Mouse (Mus musculus) neural tube, embryonic 11.5 days (tissue): ENCODE measurements around the gene Ubac2. TPM values are rescaled to one million over a fixed set of nuclear protein-coding genes. Genes with fewer than 3 reads are reported as not detected.

Experiments
- ATAC-seq: fragments of 200-750 bp; cut with Nextera tagmentation; 2 replicates; pipeline ENCODE4 v1.8.0; 2017; ENCODE audit warnings: moderate number of reproducible peaks, mild to moderate bottlenecking, moderate TSS enrichment, moderate library complexity; ENCODE audit not compliant: insufficient read depth, low FRiP score, low TSS enrichment
- DNase-seq: peaks from one replicate; pipeline ENCODE4 v3.0.0-alpha.2; 2015; ENCODE audit warnings: low spot score
- H3K27ac ChIP-seq: fragments of 300-500 bp; sonication (generic); 2 replicates; pipeline ENCODE4 v1.5.1; 2014; ENCODE audit warnings: low read depth, mild to moderate bottlenecking, low read length
- H3K27me3 ChIP-seq: fragments of 300-500 bp; sonication (generic); 2 replicates; pipeline ENCODE4 v1.6.1; 2014; ENCODE audit warnings: mild to moderate bottlenecking, low read length, mixed read lengths; ENCODE audit not compliant: control insufficient read depth, insufficient read depth
- H3K36me3 ChIP-seq: fragments of 300-500 bp; sonication (generic); 2 replicates; pipeline ENCODE4 v1.6.1; 2014; ENCODE audit warnings: mild to moderate bottlenecking, low read length, moderate library complexity, mixed read lengths; ENCODE audit not compliant: control insufficient read depth, insufficient read depth
- H3K4me1 ChIP-seq: fragments of 300-500 bp; sonication (generic); 2 replicates; pipeline ENCODE4 v1.6.1; 2014; ENCODE audit warnings: low read length, mixed read lengths; ENCODE audit not compliant: control insufficient read depth, insufficient read depth
- H3K4me2 ChIP-seq: fragments of 300-500 bp; sonication (generic); 2 replicates; pipeline ENCODE4 v1.6.1; 2014; ENCODE audit warnings: low read depth, mild to moderate bottlenecking, moderate library complexity
- H3K4me3 ChIP-seq: fragments of 300-500 bp; sonication (generic); 2 replicates; pipeline ENCODE4 v1.5.1; 2014; ENCODE audit warnings: low read depth, low read length
- H3K9ac ChIP-seq: fragments of 300-500 bp; sonication (generic); 2 replicates; pipeline ENCODE4 v1.6.1; 2014; ENCODE audit warnings: mild to moderate bottlenecking, low read length
- H3K9me3 ChIP-seq: fragments of 300-500 bp; sonication (generic); 2 replicates; pipeline ENCODE4 v1.6.1; 2016; ENCODE audit warnings: low read length; ENCODE audit not compliant: control insufficient read depth
- WGBS: fragments of 180-500 bp; shearing (Covaris S2); extraction: QIAGEN DNeasy Blood & Tissue Kit; methylation state at CpG from one replicate; pipeline ENCODE4 v1.1.7; 2014; 5-methylcytosine and 5-hydroxymethylcytosine counted together
- polyA plus RNA-seq: library from polyadenylated mRNA; unstranded; fragments of >200 nt; fragmentation: Nextera tagmentation; extraction: Ambion mirVana; gene quantifications from 2 replicates; pipeline ENCODE4 v1.2.1, GENCODE M21; 2014

The Ubac2 gene
- polyA plus RNA-seq, 1 experiment from 2014 or later = 70.4 TPM

- Histone ChIP-seq H3K27me3 (no peaks in the 10 kb centered on the region), H3K36me3 (peaks cover under 1% of the 10 kb centered on the region; the same call in 1 of the 2 replicates), H3K4me2 (no peak overlapping the region), H3K9me3 (no peaks in the 10 kb centered on the region), H3K4me3 (no peak overlapping the region), H3K4me1 (no peaks in the 10 kb centered on the region), H3K9ac (no peak overlapping the region), H3K27ac (no peak overlapping the region)
- ATAC-seq (no peak), DNase-seq (no peak)
- WGBS = 90% methylated on average over 8 of the region's 8 CpGs
These were observed 121.0 kb downstream of the Ubac2 start for GRCm38 (mm10) chr14:121999455-121999854.

- 94% methylated on average over 17 of the region's 17 CpGs for WGBS
- no peak overlapping the region for H3K9ac ChIP-seq
- H3K4me2 ChIP-seq = no peak overlapping the region
- no peak overlapping the region for H3K27ac ChIP-seq
- DNase-seq = no peak
- no peak for ATAC-seq
- no peaks in the 10 kb centered on the region for H3K4me1 ChIP-seq
- H3K4me3 ChIP-seq = no peak overlapping the region
- H3K9me3 ChIP-seq = no peaks in the 10 kb centered on the region
- H3K27me3 ChIP-seq = no peaks in the 10 kb centered on the region
- H3K36me3 ChIP-seq = no peaks in the 10 kb centered on the region
These were observed 122.1 kb downstream of the Ubac2 start for GRCm38 (mm10) chr14:122000346-122001105.

GRCm38 (mm10) chr14:122002224-122002623 is 123.8 kb downstream of the Ubac2 start:
- H3K27me3 ChIP-seq = no peaks in the 10 kb centered on the region
- H3K27ac ChIP-seq = no peak overlapping the region
- ATAC-seq = no peak
- no peaks in the 10 kb centered on the region for H3K4me1 ChIP-seq
- no peaks in the 10 kb centered on the region for H3K9me3 ChIP-seq
- no peak for DNase-seq
- H3K4me3 ChIP-seq = no peak overlapping the region
- no peaks in the 10 kb centered on the region for H3K36me3 ChIP-seq
- WGBS = 91% methylated on average over 7 of the region's 7 CpGs
- no peak overlapping the region for H3K4me2 ChIP-seq
- H3K9ac ChIP-seq = no peak overlapping the region

- no peak for DNase-seq
- Histone ChIP-seq H3K9ac (no peak overlapping the region), H3K36me3 (0 out of 2 replicates have a peak, but pooled peaks cover 1% of the 10 kb centered on the region)
These were observed 125.4 kb downstream of the Ubac2 start for GRCm38 (mm10) chr14:122003812-122004211.

GRCm38 (mm10) chr14:122008261-122008660 is 129.8 kb downstream of the Ubac2 start:
- Histone ChIP-seq H3K27me3 (no peaks in the 10 kb centered on the region), H3K4me2 (no peak overlapping the region), H3K4me3 (no peak overlapping the region), H3K36me3 (peaks cover 2% of the 10 kb centered on the region; the same call in 1 of the 2 replicates), H3K4me1 (no peaks in the 10 kb centered on the region), H3K9ac (no peak overlapping the region), H3K9me3 (no peaks in the 10 kb centered on the region), H3K27ac (no peak overlapping the region)
- ATAC-seq = no peak
- WGBS = 91% methylated on average over 4 of the region's 4 CpGs
- no peak for DNase-seq

More at GRCm38 (mm10) chr14:122003812-122004211, 125.4 kb downstream of the Ubac2 start:
- Histone ChIP-seq H3K9me3 (no peaks in the 10 kb centered on the region), H3K4me2 (no peak overlapping the region), H3K27me3 (no peaks in the 10 kb centered on the region), H3K4me1 (no peaks in the 10 kb centered on the region), H3K4me3 (no peak overlapping the region), H3K27ac (no peak overlapping the region)
- no peak for ATAC-seq

- Histone ChIP-seq H3K4me1 (no peaks in the 10 kb centered on the region), H3K4me2 (no peak overlapping the region), H3K9ac (no peak overlapping the region), H3K27ac (no peak overlapping the region), H3K9me3 (no peaks in the 10 kb centered on the region), H3K27me3 (no peaks in the 10 kb centered on the region), H3K4me3 (no peak overlapping the region), H3K36me3 (peaks cover 2% of the 10 kb centered on the region; the same call in 1 of the 2 replicates)
- no peak for ATAC-seq
- WGBS = 93% methylated on average over 13 of the region's 13 CpGs
- no peak for DNase-seq
These were observed 131.1 kb downstream of the Ubac2 start for GRCm38 (mm10) chr14:122009502-122009901.

- H3K27me3 ChIP-seq = no peaks in the 10 kb centered on the region
- ATAC-seq (no peak), DNase-seq (no peak)
- H3K9ac ChIP-seq = no peak overlapping the region
- peaks cover 2% of the 10 kb centered on the region; the same call in 1 of the 2 replicates for H3K36me3 ChIP-seq
- no peak overlapping the region for H3K27ac ChIP-seq
- no peak overlapping the region for H3K4me3 ChIP-seq
- H3K4me1 ChIP-seq = no peaks in the 10 kb centered on the region
- no peaks in the 10 kb centered on the region for H3K9me3 ChIP-seq
- WGBS = 91% methylated on average over 7 of the region's 7 CpGs
- no peak overlapping the region for H3K4me2 ChIP-seq
These were observed 131.9 kb downstream of the Ubac2 start for GRCm38 (mm10) chr14:122010301-122010700.

- Histone ChIP-seq H3K9me3 (no peaks in the 10 kb centered on the region), H3K4me1 (no peaks in the 10 kb centered on the region), H3K4me3 (no peak overlapping the region), H3K27me3 (no peaks in the 10 kb centered on the region), H3K27ac (no peak overlapping the region), H3K36me3 (peaks cover 2% of the 10 kb centered on the region; the same call in 1 of the 2 replicates), H3K4me2 (no peak overlapping the region), H3K9ac (no peak overlapping the region)
- no peak for ATAC-seq
- WGBS = 95% methylated on average over 8 of the region's 8 CpGs
- DNase-seq = no peak
These were observed 133.3 kb downstream of the Ubac2 start for GRCm38 (mm10) chr14:122011768-122012167.

GRCm38 (mm10) chr14:122012193-122012592 is 133.8 kb downstream of the Ubac2 start:
- no peak overlapping the region for H3K27ac ChIP-seq
- no peaks in the 10 kb centered on the region for H3K9me3 ChIP-seq
- H3K36me3 ChIP-seq = peaks cover 2% of the 10 kb centered on the region; the same call in 1 of the 2 replicates
- no peak overlapping the region for H3K4me2 ChIP-seq
- no peaks in the 10 kb centered on the region for H3K27me3 ChIP-seq
- no peaks in the 10 kb centered on the region for H3K4me1 ChIP-seq
- H3K4me3 ChIP-seq = no peak overlapping the region
- DNase-seq (no peak), ATAC-seq (no peak)
- H3K9ac ChIP-seq = no peak overlapping the region
- 85% methylated on average over 5 of the region's 5 CpGs for WGBS
